Mouse (Mus musculus) gastrocnemius, postnatal 36 days (tissue): ENCODE measurements at regions not wholly inside any gene's neighbourhood (a gene's known extent, or its start where the extent isn't known, plus 50 kb on each side); places are given as distances from the start of the nearest gene placed in this dataset.
"Not testable (repeated sequence)": the region's sequence is repeated elsewhere in the genome, so short reads cannot be mapped to it uniquely, and the experiment has no call there.

ENCODE experiments used
- DNase-seq, 2 experiments: peaks; one replicate each; pipeline ENCODE4 v3.0.0; 2022
- intact Hi-C: fragments of 180-260 bp; cut with DNase I; formaldehyde crosslinking; loops from one replicate; pipeline ENCODE4 v1.15.1; 2025

GRCm38 (mm10) chr6:68370010-68370409 is 834.4 kb upstream of the Tacstd2 start:
- intact Hi-C loops: no loop called here

GRCm38 (mm10) chr6:68339846-68340245 is 804.2 kb upstream of the Tacstd2 start:
- intact Hi-C loops: no loop called here
- no peak for DNase-seq

More at GRCm38 (mm10) chr6:68370010-68370409, 834.4 kb upstream of the Tacstd2 start:
- DNase-seq: no peak

- DNase-seq, intact Hi-C loops: not testable (repeated sequence)
These were observed 803.6 kb upstream of the Tacstd2 start for GRCm38 (mm10) chr6:68339205-68339604.

- intact Hi-C loops: loop anchor here (5.0 kb wide), 1 partner anchor 149 kb away; no protein-coding TSS in a partner anchor
- DNase-seq: no peak
These were observed 775.8 kb upstream of the Tacstd2 start for GRCm38 (mm10) chr6:68311409-68311808.

GRCm38 (mm10) chr6:68302133-68302532 is 766.5 kb upstream of the Tacstd2 start:
- DNase-seq: no peak
- intact Hi-C loops: no loop called here

GRCm38 (mm10) chr6:68256725-68257124 is 721.1 kb upstream of the Tacstd2 start:
- DNase-seq: no peak
- intact Hi-C loops: no loop called here

- intact Hi-C loops: no loop called here
- DNase-seq: no peak
These were observed 720.6 kb upstream of the Tacstd2 start for GRCm38 (mm10) chr6:68256151-68256550.

GRCm38 (mm10) chr6:68252730-68253129 is 717.1 kb upstream of the Tacstd2 start:
- DNase-seq: no peak
- intact Hi-C loops: no loop called here

- intact Hi-C loops, DNase-seq: not testable (repeated sequence)
These were observed 715.7 kb upstream of the Tacstd2 start for GRCm38 (mm10) chr6:68251320-68251719.

GRCm38 (mm10) chr6:68250392-68250791 is 714.8 kb upstream of the Tacstd2 start:
- intact Hi-C loops, DNase-seq: not testable (repeated sequence)

- intact Hi-C loops, DNase-seq: not testable (repeated sequence)
These were observed 713.7 kb upstream of the Tacstd2 start for GRCm38 (mm10) chr6:68249259-68249658.

GRCm38 (mm10) chr6:68248018-68248533 is 712.5 kb upstream of the Tacstd2 start:
- intact Hi-C loops, DNase-seq: not testable (repeated sequence)

- intact Hi-C loops, DNase-seq: not testable (repeated sequence)
These were observed 707.2 kb upstream of the Tacstd2 start for GRCm38 (mm10) chr6:68242749-68243148.

- no peak for DNase-seq
- intact Hi-C loops: no loop called here
These were observed 684.1 kb upstream of the Tacstd2 start for GRCm38 (mm10) chr6:68219685-68220084.

GRCm38 (mm10) chr6:68201448-68201847 is 665.9 kb upstream of the Tacstd2 start:
- DNase-seq: no peak
- intact Hi-C loops: no loop called here

GRCm38 (mm10) chr6:68198031-68198430 is 662.4 kb upstream of the Tacstd2 start:
- intact Hi-C loops: no loop called here
- DNase-seq: no peak

- intact Hi-C loops: loop anchor here (5.0 kb wide), 1 partner anchor 148 kb away; no protein-coding TSS in a partner anchor
- no peak for DNase-seq
These were observed 629.2 kb upstream of the Tacstd2 start for GRCm38 (mm10) chr6:68164792-68165191.

GRCm38 (mm10) chr6:68164111-68164510 is 628.5 kb upstream of the Tacstd2 start:
- intact Hi-C loops: loop anchor here (5.0 kb wide), 1 partner anchor 148 kb away; no protein-coding TSS in a partner anchor
- DNase-seq: not testable (repeated sequence)

- no peak for DNase-seq
- intact Hi-C loops: no loop called here
These were observed 616.0 kb upstream of the Tacstd2 start for GRCm38 (mm10) chr6:68151569-68151968.

- intact Hi-C loops: no loop called here
- no peak for DNase-seq
These were observed 566.9 kb upstream of the Tacstd2 start for GRCm38 (mm10) chr6:68102481-68102880.
